Mouse (Mus musculus) thymus, adult 2 months (tissue): ENCODE data around the gene Rpap1. TPM values are rescaled to one million over a fixed set of nuclear protein-coding genes. Genes with fewer than 3 reads are reported as not detected.

Experiments used
- DNase-seq: peaks from one replicate; pipeline ENCODE4 v3.0.0; 2021
- H3K27ac ChIP-seq: fragments of 200-500 bp; 2 replicates; pipeline ENCODE4 v1.5.1; 2012; ENCODE audit warnings: low read length, control low read depth; ENCODE audit not compliant: control insufficient read depth, insufficient read depth
- H3K27me3 ChIP-seq: fragments of 200-500 bp; 2 replicates; pipeline ENCODE4 v1.6.1; 2012; ENCODE audit warnings: mild to moderate bottlenecking, low read length, moderate library complexity, mixed read lengths; ENCODE audit not compliant: control insufficient read depth, insufficient read depth
- H3K36me3 ChIP-seq: fragments of 200-500 bp; 2 replicates; pipeline ENCODE4 v1.6.1; 2012; ENCODE audit warnings: mild to moderate bottlenecking, low read length, moderate library complexity; ENCODE audit not compliant: control insufficient read depth, insufficient read depth
- H3K4me1 ChIP-seq: fragments of 200-500 bp; replicated peaks from 2 replicates; pipeline ENCODE4 v1.6.1; 2012; ENCODE audit warnings: low read length; ENCODE audit not compliant: control insufficient read depth, insufficient read depth
- H3K4me3 ChIP-seq: fragments of 200-500 bp; 2 replicates; pipeline ENCODE4 v1.5.1; 2012; ENCODE audit warnings: mild to moderate bottlenecking, low read length, control low read depth, moderate library complexity; ENCODE audit not compliant: control insufficient read depth, insufficient read depth
- CTCF ChIP-seq: fragments of 200-500 bp; IDR thresholded peaks from 2 replicates; pipeline ENCODE4 v1.5.1; 2012; ENCODE audit warnings: mild to moderate bottlenecking, control low read depth, low read length, moderate library complexity, borderline replicate concordance; ENCODE audit not compliant: control insufficient read depth, poor library complexity, insufficient read depth; ENCODE audit errors: extremely low read depth
- POLR2A ChIP-seq: fragments of 200-500 bp; IDR thresholded peaks from 2 replicates; pipeline ENCODE4 v1.6.1; 2012; ENCODE audit warnings: mild to moderate bottlenecking, low read length, control low read depth, moderate library complexity; ENCODE audit not compliant: control insufficient read depth, poor library complexity, insufficient read depth; ENCODE audit errors: extremely low read depth
- WGBS: fragments of 180-500 bp; shearing (Covaris S2); methylation state at CpG from one replicate; pipeline ENCODE4 v1.1.7; 2018; 5-methylcytosine and 5-hydroxymethylcytosine counted together
- polyA plus RNA-seq: library from polyadenylated mRNA; depleted of rRNA; stranded (reverse); fragments of >200 nt; gene quantifications from 2 replicates; pipeline ENCODE4 v1.2.3, GENCODE M21; 2012

Rpap1 gene
- polyA plus RNA-seq, 1 experiment = 54.6 TPM

GRCm38 (mm10) chr2:119763924-119764323, 23.4 kb downstream of the Rpap1 start:
- 88% methylated on average over 4 of the region's 4 CpGs for WGBS
- peaks cover 6% of the 10 kb centered on the region for H3K4me1 ChIP-seq
- peaks cover 2% of the 10 kb centered on the region; the same call in 1 of the 2 replicates for H3K27me3 ChIP-seq
- H3K27ac ChIP-seq = no peak overlapping the region
- H3K4me3 ChIP-seq = no peak overlapping the region
- TF ChIP-seq POLR2A (no peak), CTCF (no peak)
- H3K36me3 ChIP-seq = peaks cover 9% of the 10 kb centered on the region
- no peak for DNase-seq

GRCm38 (mm10) chr2:119762276-119762675, 25.1 kb downstream of the Rpap1 start:
- Histone ChIP-seq H3K27ac (no peak overlapping the region), H3K4me3 (no peak overlapping the region), H3K4me1 (peaks cover 16% of the 10 kb centered on the region), H3K36me3 (no peaks in the 10 kb centered on the region), H3K27me3 (peaks cover 17% of the 10 kb centered on the region)
- no peak for DNase-seq
- TF ChIP-seq POLR2A = no peak
- TF ChIP-seq CTCF = no peak
- WGBS = 49% methylated on average over 1 of the region's 1 CpGs

GRCm38 (mm10) chr2:119760251-119760650, 27.1 kb downstream of the Rpap1 start, which contains the start of gene Ltk:
Ltk (minus strand) TSS chr2:119760431.
- peaks cover 16% of the 10 kb centered on the region for H3K4me1 ChIP-seq
- no peak for DNase-seq
- H3K27ac ChIP-seq = no peak within 1 kb of the TSS
- H3K27me3 ChIP-seq = peaks cover 20% of the 10 kb centered on the region
- no peaks in the 10 kb centered on the region for H3K36me3 ChIP-seq
- WGBS = 42% methylated on average over 9 of the region's 9 CpGs
- no peak for TF ChIP-seq POLR2A
- no peak for TF ChIP-seq CTCF
- H3K4me3 ChIP-seq = no peak within 1 kb of the TSS

- H3K4me1 ChIP-seq = peaks cover 16% of the 10 kb centered on the region
- peak overlapping the region; percentile 48 for H3K4me3 ChIP-seq
- H3K36me3 ChIP-seq = no peaks in the 10 kb centered on the region
- no peak for TF ChIP-seq CTCF
- no peak for TF ChIP-seq POLR2A
- H3K27ac ChIP-seq = no peak overlapping the region
- peak; percentile 57 for DNase-seq
- 8% methylated on average over 44 of the region's 44 CpGs for WGBS
- H3K27me3 ChIP-seq = peaks cover 20% of the 10 kb centered on the region
Measured at GRCm38 (mm10) chr2:119758844-119759835, 28.2 kb downstream of the Rpap1 start.

- H3K27me3 ChIP-seq = peaks cover 20% of the 10 kb centered on the region
Measured at GRCm38 (mm10) chr2:119758101-119758843, 29.1 kb downstream of the Rpap1 start.

GRCm38 (mm10) chr2:119757601-119758100, 29.7 kb downstream of the Rpap1 start:
- peaks cover 20% of the 10 kb centered on the region for H3K27me3 ChIP-seq
- H3K36me3 ChIP-seq = no peaks in the 10 kb centered on the region
- DNase-seq = no peak
- 11% methylated on average over 23 of the region's 31 CpGs for WGBS
- H3K4me1 ChIP-seq = peaks cover 16% of the 10 kb centered on the region
- no peak overlapping the region for H3K27ac ChIP-seq
- H3K4me3 ChIP-seq = peak overlapping the region; percentile 48
- TF ChIP-seq POLR2A (no peak), CTCF (no peak)

More at GRCm38 (mm10) chr2:119758101-119758843, 29.1 kb downstream of the Rpap1 start:
- TF ChIP-seq POLR2A (no peak), CTCF (no peak)
- H3K36me3 ChIP-seq = no peaks in the 10 kb centered on the region
- peak; percentile 31 for DNase-seq
- peak overlapping the region; percentile 48 for H3K4me3 ChIP-seq
- no peak overlapping the region for H3K27ac ChIP-seq
- WGBS = 2% methylated on average over 76 of the region's 77 CpGs
- H3K4me1 ChIP-seq = peaks cover 16% of the 10 kb centered on the region
